Mouse (Mus musculus): ENCODE results near the gene Cd34.
A peak's percentile ranks its signal among the peaks of the same experiment; 100 is the strongest.

Cd34 gene

DNA sequence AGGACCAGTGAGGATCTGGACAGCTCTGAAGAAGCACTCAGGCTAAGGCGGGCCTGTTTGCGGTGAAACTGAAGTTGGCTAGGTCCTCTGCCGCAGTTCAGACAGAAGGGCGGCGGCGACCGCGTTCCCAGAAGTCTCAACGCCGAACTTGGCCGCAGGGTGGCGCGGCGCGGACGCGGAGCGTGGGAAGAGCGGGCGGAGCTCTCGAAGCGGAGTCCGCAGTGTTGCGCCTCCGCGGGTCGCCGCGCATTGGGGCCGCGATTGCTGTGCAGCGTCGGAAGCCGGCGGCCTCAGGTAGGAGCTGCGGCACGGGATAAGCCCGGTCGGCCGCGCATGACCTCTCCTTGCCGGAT, 37.5 kb downstream of the Cd34 start:
- DNase-seq: peak; percentile 92

DNA sequence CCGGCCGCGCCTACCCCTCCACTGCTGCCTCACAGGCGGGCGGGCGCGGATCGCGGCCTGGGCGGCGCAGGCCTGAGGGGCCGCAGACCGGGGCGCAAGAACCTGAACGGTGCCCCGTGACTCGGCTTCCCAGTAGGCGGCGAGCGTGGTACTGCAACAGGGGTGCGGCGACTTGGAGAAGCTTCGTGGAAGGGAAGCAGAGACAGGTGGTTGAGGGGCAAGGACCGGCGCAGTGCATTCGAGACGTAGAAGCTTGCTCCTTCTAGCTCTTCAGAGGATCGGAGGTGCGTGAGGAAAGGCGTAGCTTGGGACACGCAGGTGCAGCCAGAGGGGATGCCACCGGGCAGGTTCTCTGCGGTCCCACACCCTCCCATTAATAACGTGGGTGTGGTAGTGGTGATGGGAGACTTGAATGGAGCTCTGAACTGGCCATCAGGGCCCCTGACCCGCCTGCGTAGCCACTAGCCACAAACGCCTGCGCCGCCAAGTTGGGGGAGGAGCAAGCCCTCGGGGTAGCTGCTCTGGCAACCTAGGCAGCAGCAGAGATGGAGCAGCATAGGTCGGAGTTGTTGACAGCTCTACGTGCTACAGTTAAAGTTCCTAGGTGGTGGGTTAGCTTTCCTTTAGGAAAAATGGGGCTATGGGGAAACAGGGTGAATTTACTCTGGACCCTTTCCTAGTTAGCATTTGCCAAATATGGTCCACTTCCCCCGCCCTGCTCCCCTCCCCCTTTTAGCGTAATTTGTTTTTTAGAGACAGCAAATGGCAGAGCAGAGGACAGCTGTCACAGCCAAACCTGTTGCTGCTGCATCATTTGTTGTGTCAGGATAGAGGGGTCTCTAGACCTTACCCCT, 38.1 kb downstream of the Cd34 start:
- peak; percentile 78 for DNase-seq

DNA sequence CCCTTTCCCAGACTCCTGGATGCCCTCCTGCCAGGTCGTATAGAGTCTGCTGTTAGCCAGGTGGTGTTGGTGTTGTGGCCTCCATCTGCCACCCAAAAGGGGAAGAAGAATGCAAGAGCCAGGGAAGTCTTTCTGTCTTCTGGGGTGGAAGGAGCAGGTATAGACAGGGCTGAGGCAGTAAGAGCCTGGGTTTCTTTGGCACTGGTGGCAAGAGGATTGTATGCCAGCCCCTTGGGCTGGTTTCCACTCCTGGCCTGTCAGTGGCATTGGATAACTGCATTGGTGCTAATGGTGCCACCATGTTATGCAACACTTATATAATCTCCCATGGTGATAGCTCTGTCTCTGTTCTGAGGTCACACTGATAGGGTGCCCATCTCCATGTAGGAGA, 38.7 kb downstream of the Cd34 start:
- peak; percentile 60 for DNase-seq

DNA sequence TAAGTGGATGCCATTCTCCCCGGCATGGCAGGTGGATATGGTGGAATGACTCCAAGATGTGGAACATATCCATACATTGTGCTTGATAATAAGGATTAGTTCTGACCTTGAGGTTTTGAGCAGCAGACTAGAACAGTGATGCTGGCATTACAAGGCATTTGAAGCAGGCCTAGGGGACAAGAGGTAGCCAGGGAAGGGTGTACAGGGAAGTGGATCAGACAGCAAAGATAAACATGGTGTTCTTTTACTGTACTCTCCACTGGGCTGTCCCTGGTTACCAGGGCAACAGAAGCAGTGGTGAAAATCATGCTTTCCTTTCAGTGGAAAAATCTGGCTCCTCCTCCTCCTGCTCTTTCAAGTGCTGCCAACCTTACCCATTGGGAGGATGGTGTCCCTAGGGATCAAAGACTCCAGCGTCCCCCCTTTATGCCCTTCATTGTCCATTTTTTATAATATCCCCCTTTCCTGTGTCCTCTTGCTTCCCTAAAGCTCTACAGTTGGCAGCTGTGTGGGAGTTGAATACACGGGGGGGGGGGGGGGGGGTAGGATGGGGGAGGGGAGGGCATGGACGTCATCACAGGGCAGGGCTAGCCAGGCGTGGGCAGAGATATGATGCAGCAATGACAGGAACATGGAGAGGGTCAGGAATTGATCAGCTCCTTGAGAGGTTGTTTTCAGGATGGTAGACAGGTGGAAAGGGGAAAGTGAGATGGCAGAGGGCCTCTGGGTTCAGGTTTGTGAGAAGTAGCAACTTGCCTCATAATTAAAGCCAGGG, 39.5 kb downstream of the Cd34 start:
- peak; percentile 31 for DNase-seq

DNA sequence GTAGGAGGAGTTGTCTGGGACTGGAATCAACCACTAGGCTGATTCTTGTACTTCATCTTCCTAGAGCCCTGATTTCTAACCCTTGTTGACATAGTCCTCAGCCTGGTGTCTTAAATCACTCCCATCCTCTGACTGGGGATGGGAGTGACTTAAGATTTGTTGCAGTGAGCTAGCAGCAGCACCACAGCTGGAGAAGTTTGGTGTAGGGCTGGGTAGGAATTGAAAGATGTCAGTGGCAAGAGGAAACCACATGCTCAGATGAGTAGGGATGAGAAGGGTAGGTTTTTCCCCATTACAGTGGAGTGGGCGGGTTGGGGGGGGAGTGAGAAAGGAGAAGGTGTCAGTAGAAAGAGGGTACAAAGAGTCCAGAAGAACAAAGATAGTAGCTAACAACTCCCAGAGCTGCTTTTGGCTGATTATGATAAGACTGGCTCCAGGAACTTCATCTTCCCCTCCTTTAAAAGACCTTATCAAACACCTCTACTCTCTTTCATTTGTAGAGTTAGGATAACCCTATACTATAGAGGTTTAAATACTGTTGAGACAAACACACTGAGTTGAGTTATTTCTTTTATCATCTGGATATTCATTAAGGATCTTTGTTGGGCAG, 42.3 kb downstream of the Cd34 start:
- no peak for DNase-seq

DNA sequence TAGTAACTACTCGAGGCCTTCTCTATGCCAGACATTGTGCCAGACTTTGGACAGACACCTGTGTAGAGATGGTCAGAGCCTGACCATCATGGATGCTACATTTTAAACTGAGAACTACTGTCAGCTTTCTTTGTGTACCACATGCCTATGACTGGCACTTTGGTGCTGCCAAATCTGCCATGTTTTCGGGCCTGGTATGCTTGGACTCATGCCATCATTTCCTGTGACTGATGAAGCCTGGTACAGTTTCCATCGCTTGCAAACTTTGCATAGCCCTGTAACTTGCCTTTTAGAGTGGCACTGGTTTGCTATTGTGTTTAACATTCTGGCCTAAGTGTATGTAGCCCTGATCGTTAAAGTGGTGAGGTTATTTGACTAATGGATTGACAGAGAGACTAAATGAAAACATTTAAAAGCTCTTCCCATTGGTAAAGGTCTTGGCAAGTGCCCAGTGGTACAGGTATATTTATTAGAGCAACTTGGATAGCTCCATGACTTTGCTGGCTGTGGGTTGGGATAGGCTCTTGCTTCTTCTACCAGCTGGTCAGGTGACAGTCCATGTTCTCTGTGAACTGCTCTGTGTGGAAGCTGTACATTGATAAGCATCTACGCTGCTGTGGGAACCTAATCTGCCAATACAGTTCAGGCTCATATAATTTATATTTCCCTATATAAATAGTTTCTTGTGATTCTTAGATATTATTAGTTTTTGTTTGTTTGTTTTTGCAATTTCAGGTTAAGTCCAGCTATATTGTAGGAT, 44.5 kb downstream of the Cd34 start:
- peak; percentile 18 for DNase-seq

DNA sequence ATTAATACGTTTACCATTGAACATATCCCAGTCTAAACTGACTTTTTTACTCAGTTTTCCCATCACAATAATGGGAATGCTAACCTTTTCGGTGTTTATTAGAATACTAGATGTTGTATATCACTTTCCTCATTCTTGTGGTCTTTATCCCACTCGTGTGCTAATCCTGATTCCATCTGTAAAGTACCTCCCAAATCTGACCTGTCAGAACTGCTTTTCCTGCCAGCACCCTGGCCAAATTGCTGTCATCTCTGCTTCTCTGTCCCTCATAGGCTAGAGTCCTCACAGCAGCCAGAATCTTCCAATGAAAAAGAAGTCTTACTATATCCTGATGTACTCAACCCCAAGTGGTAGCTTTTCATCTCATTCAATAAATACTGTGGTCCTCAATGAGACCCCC, 46.3 kb downstream of the Cd34 start:
- DNase-seq: no peak

DNA sequence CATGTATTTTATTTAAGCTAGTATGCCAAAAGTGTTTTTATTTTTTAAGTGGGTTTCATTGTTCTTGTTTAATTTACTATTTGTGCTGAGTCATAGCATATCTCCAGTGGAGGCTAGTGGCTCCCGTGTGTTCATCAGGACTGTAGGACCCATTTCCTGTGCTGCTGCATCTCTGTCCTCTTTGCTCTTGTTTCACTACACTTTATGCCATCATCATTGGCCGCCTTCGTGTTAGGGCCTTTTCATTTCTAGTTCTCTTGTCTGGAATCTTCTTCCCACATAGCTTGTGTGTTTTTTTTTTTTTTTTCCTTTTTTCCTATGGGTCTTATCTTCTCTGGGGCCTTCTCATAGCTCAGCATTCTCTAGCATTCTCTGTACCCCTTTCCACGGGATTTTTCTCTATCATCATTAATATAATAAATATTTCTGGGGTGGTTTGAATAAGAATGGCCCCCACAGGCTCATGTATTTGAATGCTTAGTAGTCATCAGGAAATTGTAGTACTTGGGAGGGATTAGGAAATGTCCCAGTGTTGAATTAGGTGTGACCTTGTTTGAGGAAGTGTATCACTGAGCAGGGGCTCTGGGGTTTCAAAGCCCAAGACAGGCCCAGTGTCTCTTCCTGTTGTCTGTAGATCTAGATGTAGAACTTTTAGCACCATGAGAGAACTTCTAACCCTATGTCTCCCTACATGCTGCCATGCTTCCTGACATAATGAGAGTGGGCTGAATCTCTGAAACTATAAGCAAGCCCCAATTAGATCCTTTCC, 47.0 kb downstream of the Cd34 start:
- DNase-seq: no peak

DNA sequence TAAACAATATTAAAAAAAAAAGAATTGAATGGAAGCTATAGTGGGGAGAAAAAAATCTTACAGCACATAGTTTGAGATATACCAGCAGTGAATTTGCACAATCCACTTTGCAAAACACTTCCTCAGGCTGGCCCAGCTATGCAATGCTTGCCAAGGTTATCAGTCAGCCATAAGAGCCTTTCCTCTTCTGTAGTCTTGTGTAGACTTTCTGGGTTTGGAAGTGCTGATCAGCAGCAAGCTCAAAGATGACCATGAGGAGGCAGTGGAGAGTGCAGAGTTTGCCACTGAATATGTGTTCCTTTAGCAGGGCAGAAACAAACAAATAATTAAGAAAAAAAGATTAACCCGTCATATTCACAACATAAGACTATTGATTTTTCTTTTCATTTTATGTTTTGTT, 50.4 kb downstream of the Cd34 start:
- no peak for DNase-seq

DNA sequence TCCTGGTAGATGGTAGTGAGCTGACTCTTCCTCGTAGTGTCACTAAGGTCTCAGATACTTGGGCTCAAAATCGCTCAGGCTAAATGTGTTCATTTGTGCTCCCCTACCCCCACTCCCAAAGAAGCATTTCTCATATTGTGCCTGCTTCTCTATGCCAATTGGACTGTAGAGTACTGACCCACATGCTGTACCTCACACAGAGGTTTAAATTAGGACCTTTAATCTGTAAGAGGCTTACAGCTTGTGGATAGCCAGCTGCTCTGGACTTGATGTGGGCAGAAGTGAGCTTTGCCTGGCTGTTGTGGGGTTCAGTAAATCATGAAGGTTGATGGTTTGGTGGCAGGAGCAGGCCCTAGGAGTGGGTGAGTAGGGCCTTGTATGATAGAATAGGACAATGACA, 52.4 kb downstream of the Cd34 start:
- DNase-seq: no peak

DNA sequence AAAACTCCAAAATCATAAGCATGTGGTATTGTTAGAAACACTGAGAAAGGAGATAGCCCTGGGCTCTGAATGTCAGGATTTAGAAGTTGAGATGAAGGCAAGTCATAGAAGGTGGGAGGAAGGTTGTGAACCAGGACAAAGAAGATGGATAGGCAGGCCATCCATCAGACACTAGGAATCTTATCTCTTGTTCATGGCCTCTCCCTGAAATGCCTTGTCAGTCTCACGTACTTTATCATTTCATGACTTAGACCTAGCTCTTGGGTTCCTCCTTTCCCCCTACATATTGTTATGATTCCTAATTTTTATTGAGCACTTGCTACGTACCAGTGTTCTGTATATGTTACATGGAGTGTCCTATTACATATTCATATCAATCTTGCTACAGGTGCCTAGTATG, 53.0 kb downstream of the Cd34 start:
- DNase-seq: no peak

DNA sequence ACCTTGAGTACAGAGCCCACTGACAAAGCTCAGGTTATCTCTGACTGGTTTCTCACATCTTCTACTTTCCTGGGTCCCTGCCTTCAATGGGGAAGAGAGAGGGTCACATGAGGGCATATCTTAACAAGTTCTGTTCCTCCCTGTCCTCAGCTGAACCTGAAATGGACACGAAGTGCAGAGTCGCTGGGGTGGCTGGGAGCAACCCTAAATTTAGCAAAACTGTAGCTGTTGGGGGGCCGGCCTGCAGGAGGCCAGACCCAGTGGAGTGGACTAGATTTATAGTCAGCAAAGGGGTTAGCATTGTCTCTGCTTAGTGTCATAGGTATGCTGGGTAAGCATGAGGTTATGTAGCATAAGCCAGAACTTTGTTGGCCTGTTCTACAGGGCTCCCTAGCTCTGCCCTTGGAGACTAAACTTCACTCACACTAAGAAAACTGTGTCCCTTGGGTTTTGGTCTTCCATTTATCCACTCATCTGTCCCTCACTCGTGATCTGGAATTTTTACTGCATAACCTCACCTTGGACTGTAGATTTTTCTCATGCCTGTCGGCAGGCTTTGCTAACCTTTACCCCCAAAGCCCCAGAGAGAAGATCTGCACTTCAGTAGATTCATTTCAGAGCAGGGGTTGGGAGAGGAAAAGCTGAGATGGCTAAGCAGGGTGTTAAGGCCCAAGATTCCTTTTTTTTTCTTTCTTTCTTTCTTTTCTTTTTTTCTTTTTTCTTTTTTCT, 54.1 kb downstream of the Cd34 start:
- no peak for DNase-seq

DNA sequence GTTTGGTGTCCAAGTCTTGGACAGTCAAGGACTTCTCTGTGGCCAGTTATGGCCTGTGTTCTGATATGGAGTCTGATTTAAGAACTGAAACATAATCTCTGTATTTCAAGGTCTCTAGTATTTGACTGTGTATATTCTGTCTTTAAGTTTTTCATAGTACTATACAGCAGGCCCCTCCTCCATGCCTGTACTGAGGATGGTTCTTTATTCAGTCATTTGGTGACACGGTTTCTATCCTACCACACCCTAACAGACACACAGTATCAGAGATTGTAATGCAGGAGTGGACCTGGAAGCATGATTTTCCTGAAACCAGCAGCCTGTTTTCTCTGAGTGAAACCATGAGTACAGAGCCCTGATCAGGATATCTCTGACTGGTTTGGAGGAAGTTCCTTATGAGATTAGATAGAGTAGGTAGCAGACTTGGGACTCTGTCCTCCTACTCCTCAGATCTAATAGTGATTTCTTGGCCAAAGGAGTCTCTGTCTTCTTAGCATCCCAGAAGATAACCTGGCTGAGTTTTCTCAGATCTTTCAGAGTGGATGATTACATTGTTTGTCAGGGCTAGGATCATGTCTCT, 54.9 kb downstream of the Cd34 start:
- DNase-seq: no peak

DNA sequence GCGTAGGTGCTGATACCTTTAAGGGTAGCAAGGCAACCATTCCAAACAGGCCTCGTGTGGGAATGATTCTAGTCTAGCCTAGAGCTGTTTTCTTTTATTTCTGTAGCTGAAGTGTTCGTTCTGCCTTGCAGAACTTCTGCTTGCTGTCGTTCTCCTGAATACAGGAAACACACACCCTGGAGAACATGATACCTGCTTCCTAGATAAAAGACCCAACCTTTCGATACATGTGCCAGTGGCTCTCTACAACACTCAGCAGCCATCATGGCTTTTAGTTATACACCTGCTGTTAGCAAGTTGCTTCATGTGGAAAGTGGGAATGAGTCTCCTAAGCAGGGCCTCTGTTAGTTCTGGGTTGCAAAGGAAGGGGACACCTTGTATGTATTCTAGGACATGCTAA, 55.6 kb downstream of the Cd34 start:
- DNase-seq: no peak

DNA sequence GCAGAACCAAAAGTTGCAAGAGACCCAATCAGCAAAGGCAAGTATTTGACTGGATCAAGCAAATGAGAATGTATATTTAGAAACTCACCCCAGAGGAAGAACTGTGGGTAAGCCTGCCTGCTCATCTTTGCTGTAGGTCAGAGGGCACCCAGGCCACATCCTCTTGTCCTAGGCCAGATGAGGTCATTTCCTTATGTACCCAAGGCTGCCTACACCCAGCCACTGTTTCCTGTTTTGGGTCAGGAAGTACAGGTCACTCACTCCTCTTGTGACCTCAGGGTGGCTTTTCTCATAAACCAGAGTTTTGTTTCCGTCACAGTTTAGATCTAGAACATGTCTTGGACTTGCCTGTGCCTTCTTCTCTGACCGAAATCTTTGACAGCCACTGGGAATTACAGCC, 56.6 kb downstream of the Cd34 start:
- DNase-seq: no peak

DNA sequence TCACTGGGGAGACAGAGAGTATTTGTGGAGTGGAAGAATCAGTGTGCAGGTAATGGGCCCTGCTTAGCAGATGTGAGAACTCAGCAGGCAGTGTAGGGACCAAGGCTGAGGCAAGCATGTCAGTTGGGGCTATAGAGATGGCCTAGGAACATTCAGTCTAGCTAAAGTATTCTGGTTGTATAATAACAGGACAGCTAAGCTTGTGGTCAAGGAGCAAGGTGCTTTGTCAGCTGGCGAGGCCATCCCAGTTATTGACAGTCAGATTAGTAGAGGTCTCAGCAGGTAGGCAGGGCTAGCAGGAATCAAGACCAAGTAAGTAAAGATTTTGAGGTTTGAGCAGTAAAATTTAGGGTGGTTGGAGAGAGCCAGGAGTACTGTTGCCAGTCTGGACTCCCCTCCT, 59.8 kb downstream of the Cd34 start:
- DNase-seq: no peak

DNA sequence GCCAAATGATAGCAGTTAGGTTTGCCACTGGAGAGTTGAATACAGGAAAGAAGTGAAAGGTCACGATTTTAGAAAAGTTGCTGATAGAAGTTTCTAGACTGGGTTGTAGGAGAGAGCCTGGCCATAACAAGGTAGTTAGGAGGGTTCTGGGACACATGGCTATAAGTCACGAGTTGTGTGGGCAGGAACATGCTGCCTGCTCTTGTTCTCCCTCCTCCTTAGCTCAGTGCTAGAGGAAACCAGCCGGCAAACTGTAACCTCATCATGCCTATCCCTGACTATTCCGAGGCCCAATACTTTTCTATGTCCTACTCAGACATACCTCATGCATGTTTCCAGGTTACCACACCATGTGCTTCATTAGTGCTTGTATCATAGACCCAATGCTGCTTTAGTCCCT, 64.7 kb downstream of the Cd34 start:
- DNase-seq: no peak

DNA sequence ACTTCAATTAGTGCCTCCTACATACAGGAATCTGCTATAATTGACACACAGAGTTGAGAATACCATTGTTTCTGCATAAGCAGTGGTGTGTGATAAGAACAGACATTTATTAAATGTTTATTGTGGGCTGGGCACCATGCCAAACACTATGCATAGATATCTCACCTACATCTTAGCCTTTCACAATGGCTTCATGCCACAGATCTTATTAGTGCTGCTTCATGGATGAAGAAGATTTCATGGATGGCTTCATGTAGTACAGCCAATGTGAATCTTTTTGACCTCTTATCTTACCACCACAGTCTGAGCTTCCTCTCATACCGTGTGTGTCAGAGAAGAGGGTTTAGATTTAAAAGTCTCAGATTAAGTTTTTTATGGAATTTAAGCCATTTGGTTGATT, 65.6 kb downstream of the Cd34 start:
- no peak for DNase-seq

DNA sequence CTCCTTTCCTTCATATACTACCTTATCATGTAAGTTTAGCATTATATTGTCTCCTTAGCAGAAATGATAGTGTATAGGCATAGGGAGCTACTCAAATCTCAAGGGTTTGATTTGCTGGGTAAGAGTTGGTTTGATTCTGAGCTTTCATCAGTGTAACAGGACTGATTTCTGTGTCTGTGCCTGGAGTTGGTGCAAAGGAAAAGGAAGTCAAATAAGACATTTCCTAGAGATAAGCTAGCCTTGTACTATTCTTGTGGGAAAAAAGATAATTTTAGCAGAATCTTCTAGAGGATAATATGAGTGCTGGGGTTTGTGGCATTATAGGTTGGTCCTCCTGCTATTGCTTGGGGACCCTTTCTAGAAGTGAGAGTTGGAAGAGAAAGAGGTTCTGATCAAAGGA, 67.6 kb downstream of the Cd34 start:
- no peak for DNase-seq
